Mouse (Mus musculus) liver, embryonic 15.5 days (tissue): ENCODE results near the gene 4921517D22Rik. TPM values are rescaled to one million over a fixed set of nuclear protein-coding genes. Genes with fewer than 3 reads are reported as not detected.
A peak's percentile ranks its signal among the peaks of the same experiment; 100 is the strongest.

Experiments used
- ATAC-seq: fragments of 200-750 bp; cut with Nextera tagmentation; 2 replicates; pipeline ENCODE4 v1.8.0; 2017; ENCODE audit warnings: moderate number of reproducible peaks, mild to moderate bottlenecking, moderate library complexity; ENCODE audit not compliant: insufficient read depth
- H3K27ac ChIP-seq: fragments of 300-500 bp; sonication (generic); replicated peaks from 2 replicates; pipeline ENCODE4 v1.5.1; 2015; ENCODE audit warnings: mild to moderate bottlenecking, inconsistent platforms
- H3K27me3 ChIP-seq: fragments of 300-500 bp; sonication (generic); 2 replicates; pipeline ENCODE4 v1.6.1; 2015; ENCODE audit warnings: mild to moderate bottlenecking, inconsistent platforms
- H3K36me3 ChIP-seq: fragments of 300-500 bp; sonication (generic); replicated peaks from 2 replicates; pipeline ENCODE4 v1.6.1; 2015; ENCODE audit warnings: moderate library complexity, mild to moderate bottlenecking, inconsistent platforms
- H3K4me1 ChIP-seq: fragments of 300-500 bp; sonication (generic); replicated peaks from 2 replicates; pipeline ENCODE4 v1.6.1; 2015; ENCODE audit warnings: inconsistent platforms
- H3K4me2 ChIP-seq: fragments of 300-500 bp; sonication (generic); 2 replicates; pipeline ENCODE4 v1.6.1; 2015; ENCODE audit warnings: moderate library complexity, mild to moderate bottlenecking, inconsistent platforms
- H3K4me3 ChIP-seq: fragments of 300-500 bp; sonication (generic); replicated peaks from 2 replicates; pipeline ENCODE4 v1.5.1; 2015; ENCODE audit warnings: mild to moderate bottlenecking, inconsistent platforms
- H3K9ac ChIP-seq: fragments of 300-500 bp; sonication (generic); 2 replicates; pipeline ENCODE4 v1.6.1; 2015; ENCODE audit warnings: moderate library complexity, mild to moderate bottlenecking, inconsistent platforms
- H3K9me3 ChIP-seq: fragments of 300-500 bp; sonication (generic); replicated peaks from 2 replicates; pipeline ENCODE4 v1.6.1; 2016; ENCODE audit warnings: inconsistent platforms
- WGBS: fragments of 180-500 bp; shearing (Covaris S2); methylation state at CpG from one replicate; pipeline ENCODE4 v1.1.7; 2015; ENCODE audit warnings: mixed read lengths; ENCODE audit not compliant: insufficient replicate concordance; 5-methylcytosine and 5-hydroxymethylcytosine counted together
- polyA plus RNA-seq: library from polyadenylated mRNA; unstranded; fragments of >200 nt; fragmentation: Nextera tagmentation; extraction: Ambion mirVana; gene quantifications from 2 replicates; pipeline ENCODE4 v1.2.1, GENCODE M21; 2015

4921517D22Rik gene
- polyA plus RNA-seq, 1 experiment from 2014 or later, result not detected

GRCm38 (mm10) chr13:59674761-59675150 lies 19.2 kb downstream of the 4921517D22Rik start:
- peaks cover 72% of the 10 kb centered on the region for H3K4me1 ChIP-seq
- ATAC-seq, result no peak
- H3K4me3 ChIP-seq, result peak overlapping the region; percentile 85
- peak overlapping the region; percentile 90 for H3K27ac ChIP-seq
- H3K9ac ChIP-seq, result peak overlapping the region; percentile 84
- no peaks in the 10 kb centered on the region for H3K27me3 ChIP-seq
- H3K36me3 ChIP-seq, result peaks cover 5% of the 10 kb centered on the region
- no peaks in the 10 kb centered on the region for H3K9me3 ChIP-seq
- WGBS, result 1% methylated on average over 13 of the region's 13 CpGs
- peak overlapping the region; percentile 87 for H3K4me2 ChIP-seq

GRCm38 (mm10) chr13:59674215-59674614 lies 19.7 kb downstream of the 4921517D22Rik start:
- Histone ChIP-seq H3K27ac (peak overlapping the region; percentile 90; the same call in 1 of the 2 replicates), H3K4me1 (peaks cover 72% of the 10 kb centered on the region), H3K9ac (peak overlapping the region; percentile 84), H3K36me3 (peaks cover 8% of the 10 kb centered on the region), H3K27me3 (no peaks in the 10 kb centered on the region), H3K9me3 (no peaks in the 10 kb centered on the region), H3K4me2 (peak overlapping the region; percentile 87), H3K4me3 (peak overlapping the region; percentile 85)
- no peak for ATAC-seq
- 14% methylated on average over 3 of the region's 3 CpGs for WGBS

GRCm38 (mm10) chr13:59673597-59673996 lies 20.3 kb downstream of the 4921517D22Rik start:
- Histone ChIP-seq H3K4me1 (peaks cover 72% of the 10 kb centered on the region), H3K4me3 (peak overlapping the region; percentile 28), H3K4me2 (peak overlapping the region; percentile 87), H3K9me3 (no peaks in the 10 kb centered on the region), H3K27ac (peak overlapping the region; percentile 66), H3K9ac (peak overlapping the region; percentile 50; the same call in 1 of the 2 replicates), H3K36me3 (peaks cover 8% of the 10 kb centered on the region), H3K27me3 (no peaks in the 10 kb centered on the region)
- 77% methylated on average over 7 of the region's 7 CpGs for WGBS
- ATAC-seq, result no peak

GRCm38 (mm10) chr13:59672248-59672647 lies 21.7 kb downstream of the 4921517D22Rik start:
- peaks cover 14% of the 10 kb centered on the region for H3K36me3 ChIP-seq
- 13% methylated on average over 6 of the region's 6 CpGs for WGBS
- no peaks in the 10 kb centered on the region for H3K9me3 ChIP-seq
- H3K4me3 ChIP-seq, result 0 out of 2 replicates have a peak overlapping the region, but pooled peaks have one; percentile 5
- peak overlapping the region; percentile 52; the same call in 1 of the 2 replicates for H3K27ac ChIP-seq
- H3K27me3 ChIP-seq, result no peaks in the 10 kb centered on the region
- ATAC-seq, result no peak
- H3K4me2 ChIP-seq, result peak overlapping the region; percentile 35
- peaks cover 82% of the 10 kb centered on the region for H3K4me1 ChIP-seq
- no peak overlapping the region for H3K9ac ChIP-seq

- H3K36me3 ChIP-seq, result peaks cover 21% of the 10 kb centered on the region
- peaks cover 82% of the 10 kb centered on the region for H3K4me1 ChIP-seq
- ATAC-seq, result no peak
- WGBS, result 49% methylated on average over 2 of the region's 2 CpGs
- no peak overlapping the region for H3K27ac ChIP-seq
- no peak overlapping the region for H3K9ac ChIP-seq
- peak overlapping the region; percentile 35; the same call in 1 of the 2 replicates for H3K4me2 ChIP-seq
- H3K27me3 ChIP-seq, result no peaks in the 10 kb centered on the region
- no peak overlapping the region for H3K4me3 ChIP-seq
- no peaks in the 10 kb centered on the region for H3K9me3 ChIP-seq
Measured at GRCm38 (mm10) chr13:59671521-59671920, 22.4 kb downstream of the 4921517D22Rik start.

DNA sequence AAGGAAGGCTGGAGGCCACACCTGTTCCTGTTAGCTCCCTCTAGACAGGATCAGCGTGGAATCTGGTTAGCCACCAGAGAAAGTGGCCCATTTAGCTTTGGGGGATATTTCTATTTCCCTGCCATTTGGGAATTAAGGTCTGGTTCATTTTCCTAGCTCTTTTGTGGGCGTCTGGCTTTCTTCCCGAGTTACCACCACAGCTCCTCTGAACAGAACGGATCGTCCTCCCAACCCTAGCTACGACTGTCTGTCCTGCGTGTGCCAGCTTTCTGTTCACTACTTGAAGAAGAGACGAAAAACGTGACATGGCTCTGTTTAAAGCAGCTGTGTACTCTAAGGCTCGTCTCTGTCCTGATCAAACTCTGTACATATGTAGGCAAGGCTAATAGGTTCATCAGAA lies 24.0 kb downstream of the 4921517D22Rik start:
- Histone ChIP-seq H3K4me3 (no peak overlapping the region), H3K4me2 (no peak overlapping the region), H3K4me1 (peaks cover 78% of the 10 kb centered on the region), H3K27me3 (no peaks in the 10 kb centered on the region), H3K9ac (no peak overlapping the region), H3K27ac (peak overlapping the region; percentile 92; the same call in 1 of the 2 replicates), H3K36me3 (peaks cover 37% of the 10 kb centered on the region), H3K9me3 (no peaks in the 10 kb centered on the region)
- 88% methylated on average over 10 of the region's 10 CpGs for WGBS
- ATAC-seq, result no peak

- 3% methylated on average over 11 of the region's 11 CpGs for WGBS
- Histone ChIP-seq H3K9me3 (no peaks in the 10 kb centered on the region), H3K36me3 (peaks cover 50% of the 10 kb centered on the region), H3K4me2 (peak overlapping the region; percentile 69), H3K4me3 (peak overlapping the region; percentile 37), H3K27me3 (no peaks in the 10 kb centered on the region), H3K27ac (peak overlapping the region; percentile 92), H3K4me1 (peaks cover 65% of the 10 kb centered on the region), H3K9ac (peak overlapping the region; percentile 52)
- peak; percentile 96 for ATAC-seq
Measured at GRCm38 (mm10) chr13:59668501-59669093, 25.3 kb downstream of the 4921517D22Rik start.

GRCm38 (mm10) chr13:59667763-59668162 lies 26.1 kb downstream of the 4921517D22Rik start:
- Histone ChIP-seq H3K4me3 (no peak overlapping the region), H3K27ac (peak overlapping the region; percentile 48), H3K9ac (no peak overlapping the region), H3K4me2 (0 out of 2 replicates have a peak overlapping the region, but pooled peaks have one; percentile 69), H3K27me3 (no peaks in the 10 kb centered on the region), H3K4me1 (peaks cover 59% of the 10 kb centered on the region), H3K9me3 (no peaks in the 10 kb centered on the region), H3K36me3 (peaks cover 59% of the 10 kb centered on the region)
- 65% methylated on average over 5 of the region's 5 CpGs for WGBS
- ATAC-seq, result no peak

DNA sequence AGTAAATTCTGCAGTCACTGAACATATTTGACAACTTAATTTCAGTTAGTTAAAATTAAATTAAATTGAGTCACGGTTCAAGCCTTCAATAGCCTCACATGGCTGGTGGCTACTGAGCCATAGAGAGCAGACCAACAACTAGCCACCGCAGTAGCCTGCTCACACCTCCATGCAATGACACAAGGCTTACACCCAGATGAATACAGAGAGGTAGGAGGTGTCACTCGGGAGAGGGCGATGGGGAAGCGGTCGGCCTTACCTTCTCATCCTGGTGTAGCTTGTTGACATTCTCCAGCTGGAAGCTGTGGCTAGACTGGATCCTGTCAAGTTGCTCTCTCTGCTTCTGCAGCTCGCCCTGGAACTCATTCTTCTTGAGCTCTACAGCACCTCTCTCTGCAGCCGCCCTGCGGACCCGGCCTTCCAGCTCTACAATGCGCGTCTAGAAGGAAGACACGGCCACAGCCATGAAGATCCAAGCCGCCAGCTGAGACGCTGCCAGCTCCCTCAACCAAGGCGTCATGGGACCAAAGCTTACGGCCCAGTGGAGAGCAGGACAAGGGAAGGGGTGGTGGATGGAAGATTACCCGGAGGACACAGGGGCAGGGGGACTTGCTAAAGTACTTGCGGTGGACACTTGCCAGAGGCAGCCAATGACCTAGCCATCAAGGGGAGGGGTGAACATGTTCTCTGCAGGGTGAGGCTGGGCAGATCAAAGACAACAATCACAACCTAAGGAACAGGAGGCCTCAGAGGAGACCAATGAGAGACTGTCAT lies 29.8 kb downstream of the 4921517D22Rik start:
- no peak for ATAC-seq
- Histone ChIP-seq H3K4me1 (peaks cover 44% of the 10 kb centered on the region), H3K27me3 (no peaks in the 10 kb centered on the region), H3K4me3 (no peak overlapping the region), H3K27ac (no peak overlapping the region), H3K36me3 (peaks cover 80% of the 10 kb centered on the region), H3K9ac (no peak overlapping the region), H3K4me2 (no peak overlapping the region), H3K9me3 (no peaks in the 10 kb centered on the region)
- 85% methylated on average over 19 of the region's 19 CpGs for WGBS

DNA sequence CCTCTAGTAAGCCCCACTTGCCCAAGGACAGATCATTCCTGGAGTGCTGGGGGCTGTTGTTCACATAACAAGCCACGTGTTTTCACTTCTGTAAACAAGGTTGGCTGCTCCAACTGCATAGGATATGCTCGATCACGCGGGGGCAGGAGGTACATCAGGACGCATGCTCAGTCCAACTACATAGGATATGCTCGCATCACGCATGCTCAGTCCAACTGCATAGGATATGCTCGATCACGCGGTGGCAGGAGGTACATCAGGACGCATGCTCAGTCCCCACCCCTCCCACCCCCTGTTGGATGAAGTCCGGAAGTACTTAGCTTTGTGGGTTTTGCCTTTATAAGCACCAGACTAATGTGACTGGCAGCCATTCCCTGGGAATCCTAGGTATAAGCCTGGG lies 31.9 kb downstream of the 4921517D22Rik start:
- H3K9ac ChIP-seq, result no peak overlapping the region
- no peaks in the 10 kb centered on the region for H3K27me3 ChIP-seq
- H3K27ac ChIP-seq, result no peak overlapping the region
- no peaks in the 10 kb centered on the region for H3K9me3 ChIP-seq
- ATAC-seq, result no peak
- 92% methylated on average over 12 of the region's 12 CpGs for WGBS
- peaks cover 90% of the 10 kb centered on the region for H3K36me3 ChIP-seq
- no peak overlapping the region for H3K4me2 ChIP-seq
- peaks cover 31% of the 10 kb centered on the region for H3K4me1 ChIP-seq
- H3K4me3 ChIP-seq, result no peak overlapping the region

DNA sequence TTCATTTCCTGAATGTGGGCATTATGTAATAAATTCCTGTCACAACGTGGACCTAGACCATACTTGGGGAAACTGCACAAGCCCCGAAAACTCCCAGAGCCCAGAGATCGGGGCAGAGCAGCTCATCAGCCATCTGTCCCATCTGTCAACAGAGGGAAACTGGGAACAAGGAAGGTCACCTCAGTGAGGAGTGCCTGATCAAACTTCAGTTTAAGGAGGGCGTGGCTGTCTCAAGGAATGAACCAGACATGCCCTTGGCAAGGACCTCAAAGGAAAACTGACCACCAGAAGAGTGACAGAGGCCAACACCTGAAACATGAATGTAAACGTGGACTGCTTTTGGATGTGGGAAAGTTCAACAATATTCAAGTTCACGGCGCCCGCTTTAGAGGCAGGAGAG lies 32.5 kb downstream of the 4921517D22Rik start:
- Histone ChIP-seq H3K27ac (no peak overlapping the region), H3K9ac (no peak overlapping the region), H3K4me3 (no peak overlapping the region), H3K27me3 (no peaks in the 10 kb centered on the region), H3K9me3 (no peaks in the 10 kb centered on the region), H3K4me2 (no peak overlapping the region), H3K36me3 (peaks cover 88% of the 10 kb centered on the region), H3K4me1 (peaks cover 31% of the 10 kb centered on the region)
- 86% methylated on average over 8 of the region's 8 CpGs for WGBS
- ATAC-seq, result no peak
